Mouse (Mus musculus) cortical plate, adult 2 months (tissue): ENCODE measurements at regions not wholly inside any gene's neighbourhood (a gene's known extent, or its start where the extent isn't known, plus 50 kb on each side); places are given as distances from the start of the nearest gene placed in this dataset.

ENCODE experiments used
- H3K27ac ChIP-seq: fragments of 200-500 bp; 2 replicates; pipeline ENCODE4 v1.5.1; 2012; ENCODE audit warnings: low read length, control low read depth, inconsistent platforms; ENCODE audit not compliant: insufficient read depth
- H3K4me1 ChIP-seq: fragments of 200-500 bp; 2 replicates; pipeline ENCODE4 v1.6.1; 2011; ENCODE audit warnings: low read length; ENCODE audit not compliant: control insufficient read depth, insufficient read depth
- H3K4me3 ChIP-seq: fragments of 200-500 bp; 2 replicates; pipeline ENCODE4 v1.5.1; 2011; ENCODE audit warnings: mild to moderate bottlenecking, low read length, control low read depth; ENCODE audit not compliant: insufficient read depth
- CTCF ChIP-seq: fragments of 200-500 bp; IDR thresholded peaks from 2 replicates; pipeline ENCODE4 v1.5.1; 2011; ENCODE audit warnings: mild to moderate bottlenecking, control low read depth, low read length; ENCODE audit not compliant: insufficient read depth; ENCODE audit errors: extremely low read depth
- POLR2A ChIP-seq: fragments of 200-500 bp; IDR thresholded peaks from 2 replicates; pipeline ENCODE4 v1.6.1; 2011; ENCODE audit warnings: mild to moderate bottlenecking, low read length, control low read depth; ENCODE audit not compliant: insufficient read depth; ENCODE audit errors: extremely low read depth

- TF ChIP-seq POLR2A (no peak), CTCF (no peak)
- Histone ChIP-seq H3K4me3 (no peak overlapping the region), H3K4me1 (peaks cover 2% of the 10 kb centered on the region; the same call in 1 of the 2 replicates), H3K27ac (no peak overlapping the region)
Measured at GRCm38 (mm10) chr8:35983083-35983482, 217.5 kb downstream of the Gm19410 start.

- Histone ChIP-seq H3K4me3 (no peak overlapping the region), H3K4me1 (peaks cover 2% of the 10 kb centered on the region; the same call in 1 of the 2 replicates), H3K27ac (no peak overlapping the region)
- no peak for TF ChIP-seq CTCF
- no peak for TF ChIP-seq POLR2A
Measured at GRCm38 (mm10) chr8:35985152-35985689, 219.6 kb downstream of the Gm19410 start.

- H3K4me3 ChIP-seq, result no peak overlapping the region
- no peak for TF ChIP-seq CTCF
- no peak for TF ChIP-seq POLR2A
- H3K4me1 ChIP-seq, result peaks cover 2% of the 10 kb centered on the region; the same call in 1 of the 2 replicates
- no peak overlapping the region for H3K27ac ChIP-seq
Measured at GRCm38 (mm10) chr8:35987327-35987726, 221.7 kb downstream of the Gm19410 start.

GRCm38 (mm10) chr8:35991013-35991412, 225.4 kb downstream of the Gm19410 start:
- Histone ChIP-seq H3K4me1 (no peaks in the 10 kb centered on the region), H3K27ac (no peak overlapping the region), H3K4me3 (no peak overlapping the region)
- TF ChIP-seq CTCF (no peak), POLR2A (no peak)

- Histone ChIP-seq H3K27ac (no peak overlapping the region), H3K4me1 (no peaks in the 10 kb centered on the region), H3K4me3 (no peak overlapping the region)
- TF ChIP-seq CTCF (no peak), POLR2A (no peak)
Measured at GRCm38 (mm10) chr8:35991936-35992603, 226.5 kb downstream of the Gm19410 start.

GRCm38 (mm10) chr8:35996330-35997077, 230.9 kb downstream of the Gm19410 start:
- Histone ChIP-seq H3K4me3 (no peak overlapping the region), H3K4me1 (no peaks in the 10 kb centered on the region), H3K27ac (no peak overlapping the region)
- TF ChIP-seq CTCF, result no peak
- TF ChIP-seq POLR2A, result no peak

- TF ChIP-seq CTCF (no peak), POLR2A (no peak)
- no peaks in the 10 kb centered on the region for H3K4me1 ChIP-seq
- no peak overlapping the region for H3K4me3 ChIP-seq
- no peak overlapping the region for H3K27ac ChIP-seq
Measured at GRCm38 (mm10) chr8:35999584-35999983, 234.0 kb downstream of the Gm19410 start.

GRCm38 (mm10) chr8:36004387-36004786, 238.8 kb downstream of the Gm19410 start:
- TF ChIP-seq CTCF (no peak), POLR2A (no peak)
- H3K4me1 ChIP-seq, result no peaks in the 10 kb centered on the region
- no peak overlapping the region for H3K4me3 ChIP-seq
- no peak overlapping the region for H3K27ac ChIP-seq

- no peak for TF ChIP-seq POLR2A
- TF ChIP-seq CTCF, result no peak
- no peak overlapping the region for H3K27ac ChIP-seq
- H3K4me1 ChIP-seq, result no peaks in the 10 kb centered on the region
- H3K4me3 ChIP-seq, result no peak overlapping the region
Measured at GRCm38 (mm10) chr8:36005536-36005935, 239.9 kb downstream of the Gm19410 start.

- Histone ChIP-seq H3K4me3 (no peak overlapping the region), H3K27ac (no peak overlapping the region), H3K4me1 (no peaks in the 10 kb centered on the region)
- TF ChIP-seq CTCF, result no peak
- no peak for TF ChIP-seq POLR2A
Measured at GRCm38 (mm10) chr8:36007724-36008123, 242.1 kb downstream of the Gm19410 start.

- H3K4me1 ChIP-seq, result no peaks in the 10 kb centered on the region
- no peak for TF ChIP-seq CTCF
- TF ChIP-seq POLR2A, result no peak
- H3K4me3 ChIP-seq, result no peak overlapping the region
- no peak overlapping the region for H3K27ac ChIP-seq
Measured at GRCm38 (mm10) chr8:36009565-36009964, 244.0 kb downstream of the Gm19410 start.
